Mouse (Mus musculus) heart, postnatal 0 days (tissue): ENCODE results near the gene Gpd2. TPM values are rescaled to one million over a fixed set of nuclear protein-coding genes. Genes with fewer than 3 reads are reported as not detected.

Experiments used
- ATAC-seq: fragments of 200-750 bp; cut with Nextera tagmentation; 2 replicates; pipeline ENCODE4 v1.8.0; 2017; ENCODE audit warnings: low read depth, moderate number of reproducible peaks, moderate library complexity; ENCODE audit not compliant: insufficient read depth
- DNase-seq: peaks from one replicate; pipeline ENCODE4 v3.0.0-alpha.2; 2016; ENCODE audit warnings: low spot score
- H3K27ac ChIP-seq: fragments of 300-500 bp; sonication (generic); 2 replicates; pipeline ENCODE4 v1.5.1; 2014; ENCODE audit warnings: low read depth, mild to moderate bottlenecking
- H3K27me3 ChIP-seq: fragments of 300-500 bp; sonication (generic); 2 replicates; pipeline ENCODE4 v1.6.1; 2014; ENCODE audit warnings: low read length, mixed read lengths; ENCODE audit not compliant: control insufficient read depth, insufficient read depth
- H3K36me3 ChIP-seq: fragments of 300-500 bp; sonication (generic); replicated peaks from 2 replicates; pipeline ENCODE4 v1.6.1; 2014; ENCODE audit warnings: low read length, mixed read lengths; ENCODE audit not compliant: control insufficient read depth, insufficient read depth
- H3K4me1 ChIP-seq: fragments of 300-500 bp; sonication (generic); 2 replicates; pipeline ENCODE4 v1.6.1; 2014; ENCODE audit warnings: antibody characterized with exemption; ENCODE audit not compliant: control insufficient read depth, insufficient read depth
- H3K4me2 ChIP-seq: fragments of 300-500 bp; sonication (generic); 2 replicates; pipeline ENCODE4 v1.6.1; 2014; ENCODE audit warnings: low read depth, mild to moderate bottlenecking, low read length, moderate library complexity
- H3K4me3 ChIP-seq: fragments of 300-500 bp; sonication (generic); 2 replicates; pipeline ENCODE4 v1.5.1; 2014; ENCODE audit warnings: low read depth, low read length
- H3K9ac ChIP-seq: fragments of 300-500 bp; sonication (generic); replicated peaks from 2 replicates; pipeline ENCODE4 v1.6.1; 2014; ENCODE audit warnings: low read depth, low read length, mixed read lengths
- H3K9me3 ChIP-seq: fragments of 300-500 bp; sonication (generic); replicated peaks from 2 replicates; pipeline ENCODE4 v1.6.1; 2016; ENCODE audit warnings: low read length; ENCODE audit not compliant: control insufficient read depth
- CTCF ChIP-seq: IDR thresholded peaks from 2 replicates; pipeline ENCODE4 v1.5.1; 2016; ENCODE audit warnings: antibody characterized with exemption, control low read depth, low read depth
- EP300 ChIP-seq: IDR thresholded peaks from 2 replicates; pipeline ENCODE4 v1.6.1; 2016; ENCODE audit warnings: antibody characterized with exemption, low read depth
- WGBS: fragments of 180-500 bp; shearing (Covaris S2); extraction: QIAGEN DNeasy Blood & Tissue Kit; methylation state at CpG from one replicate; pipeline ENCODE4 v1.1.7; 2014; 5-methylcytosine and 5-hydroxymethylcytosine counted together
- polyA plus RNA-seq: library from polyadenylated mRNA; unstranded; fragments of >200 nt; fragmentation: Nextera tagmentation; extraction: Ambion mirVana; gene quantifications from 2 replicates; pipeline ENCODE4 v1.2.1, GENCODE M21; 2015
- total RNA-seq: library from RNA; depleted of rRNA; stranded (reverse); fragments of >200 nt; gene quantifications from 2 replicates; pipeline ENCODE4 v1.2.3, GENCODE M21; 2014; ENCODE audit warnings: low replicate concordance; rRNA removed

Gene Gpd2
- total and polyA plus RNA-seq, 2 experiments from 2014 or later = 9.0 to 10.6 TPM

DNA sequence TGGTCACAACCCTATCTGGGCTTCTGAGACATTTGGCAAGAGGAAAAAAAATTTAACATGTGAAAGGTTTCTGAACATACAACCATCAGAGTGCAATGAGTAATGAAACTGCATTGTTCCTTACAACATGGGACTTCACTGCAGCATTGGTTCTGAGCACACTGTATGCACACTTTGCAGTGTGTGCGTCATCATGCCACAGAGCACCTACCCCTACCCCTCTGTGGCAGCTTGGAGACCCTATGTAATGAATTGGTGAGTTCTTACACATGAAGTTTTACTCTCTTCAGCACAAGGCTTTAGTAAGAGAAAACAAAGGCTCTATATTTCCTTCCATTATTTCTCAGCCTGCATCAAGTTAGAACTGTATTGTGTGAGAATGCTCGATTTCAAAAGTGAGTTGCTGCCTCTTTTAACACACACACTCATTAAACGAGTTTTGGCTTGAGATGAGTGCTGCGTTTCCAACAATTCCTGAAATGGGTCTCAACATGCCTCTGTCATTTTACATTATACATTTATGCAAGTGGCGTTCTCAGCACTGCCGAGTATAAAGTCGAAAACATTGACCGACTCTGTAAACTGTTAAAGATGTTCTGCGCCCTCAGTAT is 177.2 kb downstream of the Gpd2 start:
- no peaks in the 10 kb centered on the region for H3K27me3 ChIP-seq
- TF ChIP-seq EP300 = no peak
- no peak for TF ChIP-seq CTCF
- no peaks in the 10 kb centered on the region for H3K36me3 ChIP-seq
- H3K27ac ChIP-seq = no peak overlapping the region
- H3K4me3 ChIP-seq = no peak overlapping the region
- no peak for ATAC-seq
- no peak overlapping the region for H3K9ac ChIP-seq
- 84% methylated on average over 9 of the region's 9 CpGs for WGBS
- no peaks in the 10 kb centered on the region for H3K9me3 ChIP-seq
- H3K4me1 ChIP-seq = no peaks in the 10 kb centered on the region
- H3K4me2 ChIP-seq = no peak overlapping the region
- DNase-seq = no peak

DNA sequence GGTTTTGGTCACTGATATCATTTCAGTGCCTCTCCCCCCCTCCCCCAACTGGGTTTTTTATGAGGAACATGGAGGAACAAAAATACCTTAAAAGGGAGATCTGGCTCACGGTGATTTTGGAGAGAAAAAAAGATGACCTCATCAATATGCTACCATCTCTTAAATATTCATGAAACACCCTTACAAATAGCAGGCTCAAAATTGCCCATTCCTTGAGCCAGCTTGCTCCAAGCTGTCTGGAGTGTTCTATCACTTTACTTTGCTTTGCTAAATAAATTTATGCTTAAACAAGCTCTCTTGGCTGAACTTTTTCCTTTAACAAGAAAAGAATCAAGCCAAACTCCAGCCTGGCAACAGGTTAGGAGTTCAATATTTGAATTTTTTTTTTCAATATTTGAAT is 179.3 kb downstream of the Gpd2 start:
- H3K36me3 ChIP-seq = no peaks in the 10 kb centered on the region
- ATAC-seq (no peak), DNase-seq (no peak)
- no peaks in the 10 kb centered on the region for H3K4me1 ChIP-seq
- no peaks in the 10 kb centered on the region for H3K9me3 ChIP-seq
- no peak overlapping the region for H3K9ac ChIP-seq
- TF ChIP-seq CTCF (no peak), EP300 (no peak)
- WGBS = 54% methylated on average over 1 of the region's 1 CpGs
- no peak overlapping the region for H3K4me3 ChIP-seq
- H3K27me3 ChIP-seq = no peaks in the 10 kb centered on the region
- no peak overlapping the region for H3K27ac ChIP-seq
- H3K4me2 ChIP-seq = no peak overlapping the region

Other genes with a start within 250 kb of the Gpd2 start
- gene Nr4a2, start 113.6 kb upstream of the Gpd2 start, total RNA-seq = 0.34 and 1.2 TPM in 2 replicates
- 1.2 TPM in 2 replicates for gene Nr4a2, start 113.6 kb upstream of the Gpd2 start, polyA plus RNA-seq